Mouse (Mus musculus) Muller cell, postnatal 12 days (primary cell): ENCODE data around the gene Dnaaf3.

ENCODE experiments used
- DNase-seq: peaks from one replicate; pipeline ENCODE4 v3.0.0-alpha.2; 2015; ENCODE audit errors: inconsistent ontology term

The Dnaaf3 gene

DNA sequence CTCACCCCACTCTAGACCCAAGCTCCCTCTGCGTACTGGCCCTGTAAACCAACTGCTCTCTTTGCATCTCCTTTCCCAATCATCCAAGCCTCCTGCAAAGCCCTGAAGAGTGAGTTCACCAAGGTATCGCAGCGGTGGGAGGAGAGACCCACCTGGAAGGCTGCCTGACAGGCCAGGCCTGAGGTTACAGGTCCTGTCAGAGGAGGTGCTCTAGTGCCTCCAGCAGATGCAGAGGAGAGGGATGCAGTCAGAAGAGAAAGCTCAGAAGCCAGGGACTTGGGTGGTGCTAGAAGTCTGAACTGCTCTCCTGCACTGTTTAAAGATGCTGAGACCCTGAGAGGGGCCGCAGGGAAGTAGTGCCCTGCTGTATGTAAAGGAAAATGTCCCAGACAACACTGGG is 33.2 kb downstream of the Dnaaf3 start:
- DNase-seq, result no peak

DNA sequence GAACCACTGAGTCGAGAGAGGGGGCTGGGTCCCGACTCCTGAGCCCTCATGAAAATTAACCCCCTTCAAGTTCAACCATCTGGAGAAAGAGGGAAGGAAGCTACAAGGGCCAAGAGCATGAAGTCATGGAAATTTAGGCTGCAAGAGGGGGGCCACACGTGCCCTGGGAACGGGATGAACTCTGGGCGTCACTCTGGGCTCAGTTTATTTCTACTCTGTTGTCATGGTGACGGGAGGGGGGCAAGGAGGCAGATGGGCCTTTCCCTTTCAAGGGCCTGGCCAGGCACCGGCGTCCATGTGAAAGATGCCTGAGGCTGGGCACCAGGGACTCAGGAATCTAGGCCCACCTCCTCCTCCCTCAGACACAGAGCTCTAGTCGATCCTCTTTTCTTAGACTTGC is 34.0 kb downstream of the Dnaaf3 start:
- DNase-seq, result peak; percentile 88

DNA sequence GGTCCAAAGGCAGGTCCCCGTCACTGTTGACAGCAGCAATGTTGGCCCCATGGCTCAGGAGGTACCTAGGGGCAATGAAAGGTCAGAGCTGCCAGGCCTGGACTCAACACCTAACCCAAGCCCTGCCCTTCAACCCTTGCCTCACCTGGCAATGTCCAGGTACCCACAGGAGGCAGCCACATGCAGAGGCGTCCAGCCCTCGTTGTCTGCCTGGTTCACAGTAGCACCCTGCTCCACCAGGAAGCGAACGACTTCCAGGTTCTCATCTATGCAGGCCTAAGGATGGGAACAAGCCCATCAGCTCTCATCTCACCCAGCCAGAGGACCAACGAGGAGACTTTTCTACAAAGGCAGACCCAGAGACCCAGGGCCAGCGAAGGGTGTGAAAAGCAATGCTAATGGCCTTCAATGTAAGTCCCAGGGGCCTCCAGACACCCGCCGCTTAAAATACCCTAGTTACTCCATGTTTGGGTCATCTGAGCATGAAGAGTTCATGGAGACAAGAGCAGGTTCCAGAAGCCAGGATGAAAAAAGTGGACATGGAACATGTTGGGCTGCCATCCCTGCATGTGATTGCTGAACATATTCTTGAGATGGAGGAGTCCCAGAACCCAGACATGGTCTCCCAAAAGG is 34.9 kb downstream of the Dnaaf3 start:
- no peak for DNase-seq

GRCm38 (mm10) chr7:4496468-4496867 is 35.8 kb downstream of the Dnaaf3 start:
- no peak for DNase-seq

GRCm38 (mm10) chr7:4493991-4494390 is 38.3 kb downstream of the Dnaaf3 start:
- no peak for DNase-seq

DNA sequence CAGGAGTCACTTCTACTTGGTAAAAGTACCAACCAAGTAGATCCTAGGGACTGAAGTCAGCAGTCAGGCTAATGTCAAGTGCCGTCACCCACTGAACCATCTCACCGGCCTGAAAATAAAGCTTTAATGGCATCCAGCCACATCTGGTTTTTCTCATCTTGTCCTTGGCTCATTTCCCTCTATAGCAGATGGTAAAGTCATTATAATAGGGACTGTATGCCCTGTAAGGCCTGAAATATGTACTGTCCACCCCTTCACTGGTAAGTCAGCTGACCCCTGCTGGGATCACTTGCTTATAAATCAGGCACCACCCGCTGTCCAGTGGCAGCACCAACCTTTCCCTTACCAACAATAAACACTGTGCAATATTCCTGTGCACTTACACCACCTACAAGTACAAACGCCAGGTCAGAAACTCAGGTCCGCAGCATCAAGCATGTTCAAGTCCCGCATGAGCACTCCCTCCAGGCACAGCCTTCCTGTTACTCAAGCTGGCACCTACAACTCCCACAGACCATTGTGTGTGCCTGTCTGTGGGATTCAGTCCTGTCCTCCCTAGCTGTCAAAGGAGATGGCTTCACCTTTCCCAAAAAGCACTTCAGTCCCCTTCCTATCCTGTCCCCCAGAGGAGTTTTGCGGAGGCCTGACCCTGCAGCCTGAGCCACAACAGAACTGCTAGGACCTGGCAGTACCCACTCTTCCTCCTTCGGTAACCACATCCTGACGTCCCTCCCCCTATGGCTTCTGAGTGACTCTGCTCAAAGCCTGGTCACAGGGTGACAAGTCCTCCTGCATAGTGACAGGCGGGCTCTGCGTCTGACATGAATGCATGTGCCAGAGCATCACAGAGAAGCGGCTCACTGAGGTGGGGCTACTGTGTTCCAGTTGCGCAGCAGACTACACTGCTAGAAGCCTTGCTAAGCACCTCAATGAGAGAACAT is 39.7 kb downstream of the Dnaaf3 start:
- no peak for DNase-seq

DNA sequence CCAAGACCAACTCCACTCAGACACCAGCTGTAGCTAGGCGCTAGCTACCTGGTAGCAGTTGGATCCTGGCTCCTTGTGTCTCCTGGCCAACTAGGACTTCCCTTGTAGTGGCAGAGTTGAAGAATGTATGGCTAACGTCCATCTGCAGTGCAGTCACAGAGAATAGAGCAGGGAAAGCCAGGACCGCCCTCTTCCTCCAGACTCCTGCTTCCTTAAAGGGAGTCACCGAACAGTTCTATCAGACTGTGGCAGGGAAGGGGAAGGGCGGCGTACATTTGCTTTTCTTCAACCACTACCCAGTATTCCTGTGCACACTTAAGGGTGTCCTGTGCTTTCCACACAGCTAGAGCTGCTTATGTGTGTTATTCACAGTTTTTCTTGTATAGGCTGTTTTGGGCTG is 40.9 kb downstream of the Dnaaf3 start:
- DNase-seq, result no peak

GRCm38 (mm10) chr7:4482281-4482680 is 50.0 kb downstream of the Dnaaf3 start:
- no peak for DNase-seq

DNA sequence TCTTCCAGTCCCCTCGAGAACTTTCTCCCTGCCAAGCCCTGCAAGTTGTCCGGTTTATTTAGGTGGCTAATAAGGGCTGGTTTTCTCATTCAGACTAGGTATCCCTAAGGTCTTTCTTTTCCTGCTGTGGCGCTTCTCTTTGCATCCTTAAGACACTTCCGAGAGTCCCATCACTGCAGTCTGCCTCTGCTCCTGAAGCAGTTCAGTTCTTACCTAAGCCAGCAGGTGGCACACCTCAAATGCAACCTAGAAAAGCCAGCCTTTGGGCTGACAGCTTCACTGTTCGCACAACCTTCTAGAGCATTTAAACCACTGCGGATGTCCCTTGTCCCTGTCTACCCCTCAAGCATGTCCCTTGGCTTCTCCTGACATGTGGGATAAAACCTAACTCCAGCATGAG is 52.6 kb downstream of the Dnaaf3 start:
- DNase-seq, result peak; percentile 32

GRCm38 (mm10) chr7:4478796-4479291 is 53.4 kb downstream of the Dnaaf3 start:
- DNase-seq, result no peak

DNA sequence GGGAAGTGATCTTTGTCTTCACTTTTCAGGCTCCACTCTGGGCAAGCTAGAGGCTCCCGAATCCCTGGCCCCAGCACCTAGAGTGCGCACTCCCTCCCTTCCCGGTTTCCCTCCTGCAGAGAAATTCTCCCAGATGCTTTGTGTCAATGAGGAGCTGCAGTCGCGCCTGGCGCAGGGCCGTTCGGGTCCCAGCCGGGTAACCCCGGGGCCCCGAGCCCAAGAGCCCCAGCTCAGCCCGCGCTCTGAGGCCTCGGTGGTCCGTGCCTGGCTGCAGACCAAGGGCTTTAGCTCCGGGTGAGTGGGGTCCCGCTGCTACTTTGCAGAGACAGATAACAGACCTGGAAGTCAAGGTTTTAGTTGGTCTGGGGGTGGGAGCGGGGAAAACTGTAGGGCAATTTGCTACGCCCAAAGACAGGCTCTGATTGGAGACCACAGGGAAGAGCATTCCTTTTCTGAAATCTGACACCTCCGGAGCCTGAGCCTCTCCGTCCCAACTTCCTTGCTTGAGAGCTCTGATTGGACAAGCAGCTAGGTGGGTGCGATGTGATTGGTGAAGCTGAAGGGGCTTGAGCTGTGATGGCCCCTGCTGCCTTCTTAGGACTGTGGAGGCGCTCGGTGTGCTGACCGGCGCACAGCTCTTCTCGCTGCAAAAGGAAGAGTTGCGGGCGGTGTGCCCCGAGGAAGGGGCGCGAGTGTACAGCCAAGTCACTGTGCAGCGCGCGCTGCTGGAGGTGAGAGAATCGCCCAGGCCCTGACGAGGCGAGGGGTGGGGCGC is 54.0 kb downstream of the Dnaaf3 start:
- DNase-seq, result peak; percentile 92

- no peak for DNase-seq
Measured at GRCm38 (mm10) chr7:4473940-4474339, 58.3 kb downstream of the Dnaaf3 start.
